Mouse (Mus musculus) heart, embryonic 16.5 days (tissue): ENCODE results near the gene Tpst1. TPM values are rescaled to one million over a fixed set of nuclear protein-coding genes. Genes with fewer than 3 reads are reported as not detected.

Experiments used
- ATAC-seq: fragments of 200-750 bp; cut with Nextera tagmentation; replicated peaks from 2 replicates; pipeline ENCODE4 v1.8.0; 2017; ENCODE audit warnings: moderate number of reproducible peaks; ENCODE audit not compliant: insufficient read depth, low FRiP score; ENCODE audit errors: extremely low read depth
- H3K27ac ChIP-seq: fragments of 300-500 bp; sonication (generic); 2 replicates; pipeline ENCODE4 v1.5.1; 2014; ENCODE audit warnings: mild to moderate bottlenecking, low read length, control low read depth, moderate library complexity
- H3K27me3 ChIP-seq: fragments of 300-500 bp; sonication (generic); 2 replicates; pipeline ENCODE4 v1.6.1; 2014; ENCODE audit warnings: low read length, mixed read lengths; ENCODE audit not compliant: control insufficient read depth, insufficient read depth
- H3K36me3 ChIP-seq: fragments of 300-500 bp; sonication (generic); 2 replicates; pipeline ENCODE4 v1.6.1; 2014; ENCODE audit not compliant: control insufficient read depth, insufficient read depth
- H3K4me1 ChIP-seq: fragments of 300-500 bp; sonication (generic); 2 replicates; pipeline ENCODE4 v1.6.1; 2014; ENCODE audit warnings: low read length, mixed read lengths; ENCODE audit not compliant: control insufficient read depth, insufficient read depth
- H3K4me2 ChIP-seq: fragments of 300-500 bp; sonication (generic); 2 replicates; pipeline ENCODE4 v1.6.1; 2014; ENCODE audit warnings: low read depth, mild to moderate bottlenecking, control low read depth, low read length
- H3K4me3 ChIP-seq: fragments of 300-500 bp; sonication (generic); 2 replicates; pipeline ENCODE4 v1.5.1; 2014; ENCODE audit warnings: mild to moderate bottlenecking, control low read depth, low read length
- H3K9ac ChIP-seq: fragments of 300-500 bp; sonication (generic); 2 replicates; pipeline ENCODE4 v1.6.1; 2014; ENCODE audit warnings: low read length, control low read depth
- H3K9me3 ChIP-seq: fragments of 300-500 bp; sonication (generic); replicated peaks from 2 replicates; pipeline ENCODE4 v1.6.1; 2016; ENCODE audit warnings: low read length; ENCODE audit not compliant: control insufficient read depth
- WGBS: fragments of 180-500 bp; shearing (Covaris S2); extraction: QIAGEN DNeasy Blood & Tissue Kit; methylation state at CpG from one replicate; pipeline ENCODE4 v1.1.7; 2014; 5-methylcytosine and 5-hydroxymethylcytosine counted together
- polyA plus RNA-seq: library from polyadenylated mRNA; unstranded; fragments of >200 nt; fragmentation: Nextera tagmentation; extraction: Ambion mirVana; gene quantifications from 2 replicates; pipeline ENCODE4 v1.2.1, GENCODE M21; 2015

Gene Tpst1
- polyA plus RNA-seq, 1 experiment from 2014 or later: 26.5 TPM

DNA sequence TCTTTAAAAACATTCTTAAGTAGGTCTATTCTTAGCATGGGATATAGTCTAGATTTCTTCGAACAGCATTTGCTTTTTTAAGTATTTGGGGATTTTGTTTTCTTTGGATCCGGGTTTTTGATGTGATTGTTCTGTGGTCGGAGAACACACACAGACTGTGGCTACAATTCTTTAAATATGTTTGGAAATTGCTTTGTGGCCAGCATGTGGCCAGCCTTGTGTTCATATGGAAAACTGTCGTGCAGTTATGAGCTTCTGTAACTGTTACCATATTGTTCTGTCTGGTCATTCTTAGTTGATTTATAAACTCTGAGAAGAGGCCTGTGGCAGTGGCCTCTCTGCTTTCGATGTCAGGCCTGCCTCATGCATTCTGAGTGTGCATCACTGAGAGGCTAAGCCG lies 44.8 kb downstream of the Tpst1 start:
- Histone ChIP-seq H3K9me3 (no peaks in the 10 kb centered on the region), H3K27ac (no peak overlapping the region; the same call in 1 of the 2 replicates), H3K4me2 (no peak overlapping the region), H3K27me3 (no peaks in the 10 kb centered on the region), H3K4me3 (no peak overlapping the region), H3K9ac (no peak overlapping the region), H3K4me1 (peaks cover 4% of the 10 kb centered on the region; the same call in 1 of the 2 replicates), H3K36me3 (no peaks in the 10 kb centered on the region)
- no peak for ATAC-seq
- WGBS: 63% methylated on average over 6 of the region's 6 CpGs

DNA sequence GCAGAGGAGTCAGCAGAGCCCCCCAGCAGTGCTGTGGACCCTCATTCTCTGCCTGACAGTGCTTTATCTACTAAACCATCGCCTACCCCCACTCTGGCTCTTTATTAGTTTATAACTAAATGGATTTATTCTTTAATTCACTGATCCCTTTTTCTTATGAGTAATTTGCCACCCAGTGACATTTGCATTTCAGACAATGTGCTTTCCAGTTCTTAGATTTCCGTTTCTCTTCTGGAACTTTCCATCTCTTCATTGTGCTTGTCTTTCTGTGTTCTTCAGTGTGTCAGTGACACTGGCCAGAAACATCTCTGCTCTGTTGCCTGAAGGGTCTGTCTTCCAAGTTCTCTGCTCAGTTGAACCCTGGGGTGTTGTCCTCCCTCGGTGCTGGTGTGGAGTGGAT lies 46.1 kb downstream of the Tpst1 start:
- Histone ChIP-seq H3K27ac (no peak overlapping the region), H3K27me3 (no peaks in the 10 kb centered on the region), H3K4me3 (no peak overlapping the region), H3K4me2 (no peak overlapping the region), H3K36me3 (no peaks in the 10 kb centered on the region), H3K4me1 (peaks cover 4% of the 10 kb centered on the region; the same call in 1 of the 2 replicates), H3K9ac (no peak overlapping the region), H3K9me3 (no peaks in the 10 kb centered on the region)
- 55% methylated on average over 3 of the region's 3 CpGs for WGBS
- no peak for ATAC-seq

DNA sequence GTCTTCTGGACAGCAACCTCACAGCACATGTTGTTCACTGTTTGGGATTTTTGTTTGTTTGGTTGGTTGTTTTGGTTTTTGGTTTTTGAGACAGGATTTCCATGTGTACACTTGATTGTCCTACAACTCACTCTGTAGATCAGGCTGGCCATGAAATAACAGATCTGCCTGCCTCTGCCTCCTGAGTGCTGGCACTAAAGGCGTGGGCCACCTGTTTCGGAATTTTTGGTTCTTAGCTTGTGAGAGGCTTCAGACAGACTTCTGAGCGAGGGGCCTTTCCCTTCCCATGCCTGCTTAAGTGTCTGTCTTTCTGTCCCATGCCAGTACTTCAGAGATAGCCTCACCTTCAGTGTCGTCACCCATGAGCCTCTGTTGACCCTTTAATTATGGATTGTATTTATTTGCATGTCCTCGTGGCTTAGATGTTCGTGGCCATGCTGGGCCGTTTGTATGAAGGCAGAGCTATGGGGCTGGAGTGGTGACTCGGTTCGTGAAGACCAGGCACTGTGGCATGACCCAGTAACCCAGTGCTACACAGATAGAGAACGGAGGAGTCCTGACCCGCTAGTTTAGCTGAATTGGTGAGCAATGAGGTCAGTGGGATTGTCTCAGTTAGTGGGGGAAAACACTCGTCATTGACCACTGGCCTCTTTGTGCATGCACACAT lies 47.1 kb downstream of the Tpst1 start:
- Histone ChIP-seq H3K27ac (no peak overlapping the region), H3K4me2 (no peak overlapping the region), H3K9me3 (no peaks in the 10 kb centered on the region), H3K9ac (no peak overlapping the region), H3K4me3 (no peak overlapping the region), H3K4me1 (peaks cover 4% of the 10 kb centered on the region; the same call in 1 of the 2 replicates), H3K27me3 (no peaks in the 10 kb centered on the region), H3K36me3 (no peaks in the 10 kb centered on the region)
- WGBS: 83% methylated on average over 12 of the region's 12 CpGs
- ATAC-seq: no peak

DNA sequence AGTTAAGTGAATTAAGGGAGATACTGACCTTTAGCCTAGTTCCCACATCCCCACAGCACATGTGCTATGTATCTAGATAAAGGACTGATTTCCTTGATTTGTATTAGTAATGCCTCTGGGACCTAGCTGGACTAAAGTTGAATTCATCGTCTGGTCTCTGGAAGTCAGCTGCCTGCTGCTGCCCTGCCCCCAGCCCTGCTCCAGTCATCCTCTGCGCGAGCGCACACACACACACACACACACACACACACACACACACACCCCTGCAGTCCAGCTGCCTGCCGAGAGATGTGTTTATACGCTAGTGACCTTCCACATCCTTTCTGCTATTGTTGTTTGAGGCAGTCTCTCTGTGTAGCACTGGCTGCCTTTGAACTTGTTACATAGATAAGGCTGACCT lies 47.8 kb downstream of the Tpst1 start:
- peak; percentile 67 for ATAC-seq
- Histone ChIP-seq H3K36me3 (no peaks in the 10 kb centered on the region), H3K9ac (no peak overlapping the region), H3K4me1 (peaks cover 4% of the 10 kb centered on the region; the same call in 1 of the 2 replicates), H3K9me3 (no peaks in the 10 kb centered on the region), H3K4me3 (no peak overlapping the region), H3K4me2 (no peak overlapping the region), H3K27ac (no peak overlapping the region), H3K27me3 (no peaks in the 10 kb centered on the region)
- 63% methylated on average over 6 of the region's 6 CpGs for WGBS

DNA sequence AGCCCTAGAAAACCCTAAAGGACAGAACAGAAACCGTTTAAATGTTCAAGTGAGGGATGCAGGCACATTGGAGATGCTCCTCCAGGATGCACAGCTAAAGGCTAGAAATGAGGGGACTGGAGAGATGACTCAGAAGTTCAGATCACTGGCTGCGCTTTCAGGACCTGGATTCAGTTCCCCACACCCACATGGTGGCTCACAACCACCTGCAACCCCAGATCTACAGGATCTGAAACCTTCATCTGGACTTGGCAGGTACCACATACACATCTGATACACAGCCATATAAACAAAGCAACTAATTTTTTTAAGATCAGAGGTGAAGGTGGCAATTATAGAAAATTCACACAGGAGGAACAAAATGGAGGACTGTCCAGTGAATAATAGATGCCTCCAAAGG lies 49.2 kb downstream of the Tpst1 start:
- H3K27ac ChIP-seq: no peak overlapping the region
- no peak overlapping the region for H3K4me2 ChIP-seq
- H3K36me3 ChIP-seq: no peaks in the 10 kb centered on the region
- H3K27me3 ChIP-seq: no peaks in the 10 kb centered on the region
- H3K9ac ChIP-seq: no peak overlapping the region
- 80% methylated on average over 2 of the region's 2 CpGs for WGBS
- H3K9me3 ChIP-seq: no peaks in the 10 kb centered on the region
- no peak for ATAC-seq
- peaks cover 4% of the 10 kb centered on the region; the same call in 1 of the 2 replicates for H3K4me1 ChIP-seq
- no peak overlapping the region for H3K4me3 ChIP-seq

DNA sequence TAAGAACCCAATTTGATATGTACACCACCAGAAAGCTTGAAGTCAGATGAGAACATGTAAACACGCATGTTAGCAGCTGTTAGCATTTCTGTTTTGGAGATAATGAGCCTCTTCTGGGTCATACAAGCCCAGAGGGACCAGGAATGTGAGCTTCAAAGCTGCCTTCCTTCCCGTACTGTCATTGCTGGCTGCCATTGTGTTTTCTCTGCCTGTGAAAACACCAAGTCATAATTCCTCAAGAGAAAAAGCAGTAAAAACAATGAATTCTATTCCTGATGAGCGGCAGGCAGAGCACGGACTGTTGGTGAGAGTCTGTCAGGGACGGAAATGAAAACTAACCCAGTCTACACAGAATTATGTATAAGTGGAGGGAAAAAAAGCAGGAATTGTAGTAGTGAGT lies 51.1 kb downstream of the Tpst1 start:
- H3K4me2 ChIP-seq: no peak overlapping the region
- no peak overlapping the region for H3K27ac ChIP-seq
- no peak for ATAC-seq
- no peaks in the 10 kb centered on the region for H3K36me3 ChIP-seq
- WGBS: 65% methylated on average over 5 of the region's 5 CpGs
- no peak overlapping the region for H3K9ac ChIP-seq
- H3K4me3 ChIP-seq: no peak overlapping the region
- peaks cover 4% of the 10 kb centered on the region; the same call in 1 of the 2 replicates for H3K4me1 ChIP-seq
- no peaks in the 10 kb centered on the region for H3K27me3 ChIP-seq
- H3K9me3 ChIP-seq: no peaks in the 10 kb centered on the region

DNA sequence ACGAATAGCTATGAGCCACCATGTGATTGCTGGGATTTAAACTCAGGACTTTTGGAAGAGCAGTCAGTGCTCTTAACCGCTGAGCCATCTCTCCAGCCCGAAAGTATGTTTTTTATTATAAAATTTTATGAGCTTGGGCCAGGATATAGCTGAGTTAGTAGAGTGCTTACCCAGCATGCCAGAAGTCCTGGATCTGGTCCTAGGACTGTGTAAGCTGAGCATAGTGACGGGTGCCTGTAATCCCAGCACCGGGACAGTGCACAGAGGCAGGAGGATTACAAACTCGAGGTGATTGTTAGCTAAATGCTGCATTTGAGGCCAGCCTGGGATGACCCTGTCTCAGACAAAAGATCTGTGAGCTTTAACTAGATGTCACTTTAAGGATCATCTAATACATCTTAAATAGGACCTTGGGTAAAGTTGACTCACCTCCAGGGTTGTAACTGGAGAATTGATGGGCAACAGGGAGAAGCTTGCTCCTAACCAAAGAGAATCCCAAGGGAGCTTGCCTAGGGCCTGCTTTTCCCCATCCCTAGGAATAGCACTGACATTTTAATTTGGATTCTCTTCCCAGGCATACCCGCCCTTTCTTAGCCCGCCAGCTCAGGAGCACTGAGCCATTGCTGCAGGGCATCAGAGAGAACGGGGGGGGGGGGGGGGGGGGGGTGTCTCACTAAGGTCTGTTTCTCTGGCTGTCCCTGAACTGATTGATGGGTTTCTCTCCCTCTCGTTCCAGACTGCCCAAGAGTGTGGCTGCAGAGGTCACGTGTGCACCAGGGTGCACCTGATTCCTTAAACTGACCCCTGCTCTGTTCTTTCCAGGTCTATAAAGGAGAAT lies 55.8 kb downstream of the Tpst1 start:
- Histone ChIP-seq H3K27ac (no peak overlapping the region), H3K4me2 (no peak overlapping the region), H3K9me3 (no peaks in the 10 kb centered on the region), H3K9ac (no peak overlapping the region), H3K36me3 (no peaks in the 10 kb centered on the region), H3K27me3 (no peaks in the 10 kb centered on the region), H3K4me1 (no peaks in the 10 kb centered on the region), H3K4me3 (no peak overlapping the region)
- 72% methylated on average over 10 of the region's 11 CpGs for WGBS
- no peak for ATAC-seq

DNA sequence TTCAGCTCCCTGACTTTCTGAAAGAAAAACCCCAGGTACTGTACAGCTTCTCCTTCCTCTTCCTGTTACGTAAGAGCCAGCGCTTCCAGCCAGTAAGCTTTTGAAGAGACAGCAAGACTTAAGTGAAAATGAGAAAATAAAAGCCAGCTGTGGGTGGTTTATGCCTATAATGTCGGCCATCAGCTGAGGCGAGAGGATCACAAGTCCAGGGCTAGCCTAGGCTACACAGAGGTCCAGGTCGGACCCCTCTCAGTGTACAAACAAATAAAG lies 56.3 kb downstream of the Tpst1 start:
- no peak for ATAC-seq

DNA sequence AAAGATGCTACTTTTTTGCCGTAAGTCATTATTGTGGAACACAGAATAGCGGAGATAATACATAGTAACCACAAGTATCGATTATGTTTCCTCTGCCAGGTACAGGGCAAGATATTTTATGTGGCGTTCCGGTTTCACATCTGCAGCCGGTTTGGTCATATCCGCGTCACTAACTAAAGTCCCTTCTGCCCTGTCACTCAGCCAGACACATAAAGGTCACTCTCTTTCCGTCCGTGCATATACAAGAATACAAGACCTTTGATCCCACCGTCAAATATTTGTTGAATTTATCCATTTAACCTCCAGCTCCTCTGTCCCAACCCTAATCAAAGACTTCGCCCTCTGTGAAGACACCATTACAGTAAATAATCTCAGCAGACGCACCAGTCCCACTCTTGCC lies 63.5 kb downstream of the Tpst1 start:
- no peaks in the 10 kb centered on the region for H3K9me3 ChIP-seq

More for the DNA sequence above, 56.3 kb downstream of the Tpst1 start:
- Histone ChIP-seq H3K27ac (no peak overlapping the region), H3K9ac (no peak overlapping the region), H3K4me2 (no peak overlapping the region), H3K9me3 (no peaks in the 10 kb centered on the region), H3K36me3 (no peaks in the 10 kb centered on the region), H3K27me3 (no peaks in the 10 kb centered on the region), H3K4me1 (no peaks in the 10 kb centered on the region), H3K4me3 (no peak overlapping the region)
- WGBS: 82% methylated on average over 5 of the region's 5 CpGs

More for the DNA sequence above, 63.5 kb downstream of the Tpst1 start:
- Histone ChIP-seq H3K36me3 (no peaks in the 10 kb centered on the region), H3K4me3 (no peak overlapping the region), H3K4me2 (no peak overlapping the region), H3K27ac (no peak overlapping the region), H3K27me3 (peaks cover 11% of the 10 kb centered on the region; the same call in 1 of the 2 replicates), H3K4me1 (no peaks in the 10 kb centered on the region), H3K9ac (no peak overlapping the region)
- no peak for ATAC-seq
- 92% methylated on average over 13 of the region's 13 CpGs for WGBS
